Mouse (Mus musculus): Measurements from ENCODE around the gene Lmf2. TPM values are rescaled to one million over a fixed set of nuclear protein-coding genes. Genes with fewer than 3 reads are reported as not detected.

The Lmf2 gene
- polyA plus RNA-seq, 1 experiment from 2014 or later, result 24.0 TPM

GRCm38 (mm10) chr15:89321264-89321663, 34.2 kb downstream of the Lmf2 start:
- Histone ChIP-seq H3K36me3 (replicated peaks; ENCODE audit: insufficient read depth, low read length) (no peaks in the 10 kb centered on the region), H3K4me2 (ENCODE audit: low read depth, low read length) (no peak overlapping the region)
- no peak for ATAC-seq

GRCm38 (mm10) chr15:89316146-89316545, 39.3 kb downstream of the Lmf2 start:
- Histone ChIP-seq H3K36me3 (replicated peaks; ENCODE audit: insufficient read depth, low read length) (no peaks in the 10 kb centered on the region), H3K27me3 (ENCODE audit: insufficient read depth, low read length) (no peaks in the 10 kb centered on the region), H3K4me2 (ENCODE audit: low read depth, low read length) (no peak overlapping the region), H3K9ac (replicated peaks) (no peak overlapping the region), H3K4me3 (ENCODE audit: low read depth, low read length) (no peak overlapping the region), H3K4me1 (ENCODE audit: insufficient read depth) (peaks cover 21% of the 10 kb centered on the region), H3K27ac (ENCODE audit: low read depth) (no peak overlapping the region), H3K9me3 (ENCODE audit: low read length) (no peaks in the 10 kb centered on the region)
- ATAC-seq (no peak), DNase-seq (peak; percentile 42)
- 81% methylated on average over 11 of the region's 11 CpGs for WGBS (ENCODE audit: insufficient replicate concordance)
- no peak for TF ChIP-seq EP300 (IDR thresholded peaks at IDR 0.05; ENCODE audit: low read depth)
- TF ChIP-seq CTCF (IDR thresholded peaks at IDR 0.05; ENCODE audit: low read depth), result peak; percentile 62

More at GRCm38 (mm10) chr15:89321264-89321663, 34.2 kb downstream of the Lmf2 start:
- peak; percentile 8 for DNase-seq
- H3K9me3 ChIP-seq (ENCODE audit: low read length), result no peaks in the 10 kb centered on the region
- no peak overlapping the region for H3K9ac ChIP-seq (replicated peaks)
- H3K27ac ChIP-seq (ENCODE audit: low read depth), result no peak overlapping the region
- TF ChIP-seq CTCF (IDR thresholded peaks at IDR 0.05; ENCODE audit: low read depth) (no peak), EP300 (IDR thresholded peaks at IDR 0.05; ENCODE audit: low read depth) (no peak)
- no peak overlapping the region for H3K4me3 ChIP-seq (ENCODE audit: low read depth, low read length)
- WGBS (ENCODE audit: insufficient replicate concordance), result 57% methylated on average over 8 of the region's 8 CpGs
- H3K4me1 ChIP-seq (ENCODE audit: insufficient read depth), result peaks cover 6% of the 10 kb centered on the region; the same call in 1 of the 2 replicates
- no peaks in the 10 kb centered on the region for H3K27me3 ChIP-seq (ENCODE audit: insufficient read depth, low read length)

GRCm38 (mm10) chr15:89315190-89315731, 40.2 kb downstream of the Lmf2 start, which contains the start of gene Sbf1:
Gene Sbf1 (minus strand): TSS chr15:89315311.
- H3K9me3 ChIP-seq (ENCODE audit: low read length), result no peaks in the 10 kb centered on the region
- peak within 1 kb of the TSS; percentile 80 for H3K4me3 ChIP-seq (ENCODE audit: low read depth, low read length)
- no peaks in the 10 kb centered on the region for H3K36me3 ChIP-seq (replicated peaks; ENCODE audit: insufficient read depth, low read length)
- DNase-seq (peak; percentile 99), ATAC-seq (peak; percentile 100)
- peak within 1 kb of the TSS; percentile 86 for H3K9ac ChIP-seq (replicated peaks)
- TF ChIP-seq EP300 (IDR thresholded peaks at IDR 0.05; ENCODE audit: low read depth), result peak; percentile 62; the same call in 1 of the 2 replicates
- TF ChIP-seq CTCF (IDR thresholded peaks at IDR 0.05; ENCODE audit: low read depth), result no peak
- peaks cover 23% of the 10 kb centered on the region for H3K4me1 ChIP-seq (ENCODE audit: insufficient read depth)
- no peaks in the 10 kb centered on the region for H3K27me3 ChIP-seq (ENCODE audit: insufficient read depth, low read length)
- H3K27ac ChIP-seq (ENCODE audit: low read depth), result peak within 1 kb of the TSS; percentile 62
- H3K4me2 ChIP-seq (ENCODE audit: low read depth, low read length), result peak within 1 kb of the TSS; percentile 71
- under 1% methylated on average over 37 of the region's 37 CpGs for WGBS (ENCODE audit: insufficient replicate concordance)

GRCm38 (mm10) chr15:89314511-89315189, 40.8 kb downstream of the Lmf2 start:
- Histone ChIP-seq H3K4me1 (ENCODE audit: insufficient read depth) (peaks cover 28% of the 10 kb centered on the region), H3K27me3 (ENCODE audit: insufficient read depth, low read length) (no peaks in the 10 kb centered on the region), H3K36me3 (replicated peaks; ENCODE audit: insufficient read depth, low read length) (no peaks in the 10 kb centered on the region), H3K4me2 (ENCODE audit: low read depth, low read length) (peak overlapping the region; percentile 71), H3K9ac (replicated peaks) (peak overlapping the region; percentile 86), H3K4me3 (ENCODE audit: low read depth, low read length) (peak overlapping the region; percentile 80), H3K27ac (ENCODE audit: low read depth) (peak overlapping the region; percentile 41), H3K9me3 (ENCODE audit: low read length) (no peaks in the 10 kb centered on the region)
- ATAC-seq (peak; percentile 8), DNase-seq (peak; percentile 45)
- under 1% methylated on average over 55 of the region's 58 CpGs for WGBS (ENCODE audit: insufficient replicate concordance)
- TF ChIP-seq EP300 (IDR thresholded peaks at IDR 0.05; ENCODE audit: low read depth), result no peak
- TF ChIP-seq CTCF (IDR thresholded peaks at IDR 0.05; ENCODE audit: low read depth), result peak; percentile 20; the same call in 1 of the 2 replicates

- Histone ChIP-seq H3K9ac (replicated peaks) (peak overlapping the region; percentile 86), H3K36me3 (replicated peaks; ENCODE audit: insufficient read depth, low read length) (no peaks in the 10 kb centered on the region), H3K9me3 (ENCODE audit: low read length) (no peaks in the 10 kb centered on the region), H3K27ac (ENCODE audit: low read depth) (no peak overlapping the region), H3K4me1 (ENCODE audit: insufficient read depth) (peaks cover 31% of the 10 kb centered on the region), H3K4me3 (ENCODE audit: low read depth, low read length) (peak overlapping the region; percentile 80), H3K27me3 (ENCODE audit: insufficient read depth, low read length) (no peaks in the 10 kb centered on the region), H3K4me2 (ENCODE audit: low read depth, low read length) (peak overlapping the region; percentile 71)
- 32% methylated on average over 2 of the region's 3 CpGs for WGBS (ENCODE audit: insufficient replicate concordance)
- TF ChIP-seq EP300 (IDR thresholded peaks at IDR 0.05; ENCODE audit: low read depth) (no peak), CTCF (IDR thresholded peaks at IDR 0.05; ENCODE audit: low read depth) (no peak)
- DNase-seq (no peak), ATAC-seq (no peak)
Measured at GRCm38 (mm10) chr15:89314107-89314506, 41.4 kb downstream of the Lmf2 start.

- no peak overlapping the region for H3K9ac ChIP-seq (replicated peaks)
- H3K4me1 ChIP-seq (ENCODE audit: insufficient read depth), result peaks cover 31% of the 10 kb centered on the region
- H3K4me3 ChIP-seq (ENCODE audit: low read depth, low read length), result no peak overlapping the region
- no peak for TF ChIP-seq CTCF (IDR thresholded peaks at IDR 0.05; ENCODE audit: low read depth)
- no peak for TF ChIP-seq EP300 (IDR thresholded peaks at IDR 0.05; ENCODE audit: low read depth)
- no peaks in the 10 kb centered on the region for H3K9me3 ChIP-seq (ENCODE audit: low read length)
- no peaks in the 10 kb centered on the region for H3K36me3 ChIP-seq (replicated peaks; ENCODE audit: insufficient read depth, low read length)
- WGBS (ENCODE audit: insufficient replicate concordance), result 78% methylated on average over 4 of the region's 4 CpGs
- H3K27me3 ChIP-seq (ENCODE audit: insufficient read depth, low read length), result no peaks in the 10 kb centered on the region
- H3K4me2 ChIP-seq (ENCODE audit: low read depth, low read length), result 0 out of 2 replicates have a peak overlapping the region, but pooled peaks have one; percentile 71
- no peak for ATAC-seq
- DNase-seq, result peak; percentile 13
- no peak overlapping the region for H3K27ac ChIP-seq (ENCODE audit: low read depth)
Measured at GRCm38 (mm10) chr15:89313359-89313758, 42.1 kb downstream of the Lmf2 start.

All from liver, postnatal 0 days (tissue).